Mouse (Mus musculus): ENCODE measurements around the gene Brd7.

The Brd7 gene

DNA sequence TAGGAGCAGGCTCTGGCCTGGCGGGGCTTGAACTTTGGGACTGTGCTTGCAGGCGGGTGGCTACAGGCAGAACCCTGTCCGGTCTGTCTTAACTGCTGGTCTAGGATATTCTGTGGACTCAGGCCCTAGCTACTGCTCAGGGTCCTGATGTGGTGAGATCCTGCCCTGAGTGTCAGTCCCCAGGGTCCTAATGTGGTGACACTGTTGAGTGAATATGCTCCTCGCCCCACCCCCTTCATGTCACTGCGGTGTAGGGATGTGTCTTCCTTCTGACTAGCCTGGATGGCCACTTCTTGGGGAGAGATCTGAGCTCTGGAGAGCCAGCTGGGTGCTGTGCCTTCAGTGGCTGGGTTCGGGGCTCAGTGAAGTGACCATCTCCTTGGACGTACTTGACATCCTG, 52.1 kb downstream of the Brd7 start:
- no peak for DNase-seq (ENCODE audit: low read depth)

- no peak for DNase-seq (ENCODE audit: low read depth)
These were observed 52.6 kb downstream of the Brd7 start for GRCm38 (mm10) chr8:88309274-88309873.

- no peak for DNase-seq (ENCODE audit: low read depth)
These were observed 54.3 kb downstream of the Brd7 start for GRCm38 (mm10) chr8:88307736-88308135.

DNA sequence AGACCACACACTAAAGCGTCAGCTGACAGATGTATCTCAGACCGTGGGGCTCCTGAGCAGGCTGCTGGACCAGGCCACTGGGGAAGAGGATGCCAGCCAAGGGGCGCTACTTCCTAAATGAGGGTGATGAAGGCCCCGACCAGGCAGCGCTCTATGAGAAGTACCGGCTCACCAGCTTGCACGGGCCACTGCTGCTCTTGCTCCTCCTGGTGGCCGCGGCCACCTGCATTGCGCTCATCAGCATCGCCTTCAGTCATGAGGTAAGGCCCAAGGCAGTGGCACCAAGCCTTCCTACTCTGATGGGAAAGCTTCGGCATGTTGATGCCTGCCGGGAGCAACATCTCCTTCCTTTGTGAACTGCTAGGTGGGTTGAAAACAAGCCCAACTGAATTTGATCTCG, 55.5 kb downstream of the Brd7 start:
- DNase-seq (ENCODE audit: low read depth) = no peak

- DNase-seq (ENCODE audit: low read depth) = no peak
These were observed 56.2 kb downstream of the Brd7 start for GRCm38 (mm10) chr8:88305814-88306213.

GRCm38 (mm10) chr8:88301589-88302437, 60.2 kb downstream of the Brd7 start:
- DNase-seq (ENCODE audit: low read depth) = no peak

DNA sequence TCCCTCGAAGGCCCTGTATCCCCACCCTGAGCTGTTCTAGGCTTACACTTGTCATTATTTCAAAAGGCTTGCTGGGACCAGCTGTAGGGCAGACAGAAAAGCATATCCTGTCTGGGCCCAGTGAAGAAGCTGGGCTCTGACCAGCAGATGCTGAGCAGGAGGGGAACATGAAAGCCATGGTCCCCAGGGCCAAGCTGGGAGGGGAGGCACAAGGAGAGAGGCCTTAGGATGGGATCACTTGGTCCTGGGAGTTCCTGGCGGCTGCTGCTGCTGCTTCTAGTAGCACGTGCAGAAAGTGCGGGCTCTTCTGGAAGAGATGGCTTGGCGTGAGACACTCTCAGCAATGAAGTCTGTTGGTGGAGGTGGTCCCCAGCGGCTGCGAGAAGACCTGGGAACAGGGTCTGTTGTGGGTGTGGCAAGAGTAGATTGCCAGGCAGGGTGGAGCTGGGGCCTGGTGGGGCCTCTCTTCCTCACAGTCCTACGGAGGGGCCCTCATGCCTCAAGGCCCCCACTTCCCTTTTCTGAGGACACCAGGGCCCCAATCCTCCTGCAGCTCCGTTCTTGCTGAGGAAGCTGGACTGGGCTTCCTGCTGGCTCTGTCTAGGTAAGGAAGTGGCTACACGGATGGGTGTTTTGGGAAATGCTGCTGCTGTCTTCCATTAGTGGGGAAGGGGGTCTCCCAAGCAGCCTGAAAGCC, 61.9 kb downstream of the Brd7 start:
- DNase-seq (ENCODE audit: low read depth) = no peak

- DNase-seq (ENCODE audit: low read depth) = no peak
These were observed 63.3 kb downstream of the Brd7 start for GRCm38 (mm10) chr8:88298733-88299103.

GRCm38 (mm10) chr8:88297976-88298732, 63.8 kb downstream of the Brd7 start:
- no peak for DNase-seq (ENCODE audit: low read depth)

DNA sequence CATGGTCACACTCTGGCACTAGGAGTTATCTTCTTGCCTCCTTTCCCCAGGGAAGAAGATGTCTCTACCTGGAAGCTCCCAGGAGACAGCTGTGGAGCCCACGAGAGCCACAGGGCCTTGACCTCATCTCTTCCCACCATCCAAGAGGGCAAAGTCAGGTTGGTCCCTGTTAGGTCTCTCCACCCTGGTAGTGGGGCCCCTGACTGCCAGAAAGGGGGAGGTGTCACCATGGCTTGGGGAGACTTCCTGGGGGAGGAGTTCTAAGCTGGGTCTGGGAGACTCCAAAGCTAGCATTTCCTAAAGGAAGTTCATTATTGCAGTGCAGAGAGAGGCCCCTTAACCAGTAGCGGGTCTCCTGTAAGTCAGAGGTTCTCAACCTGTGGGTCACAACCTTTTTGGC, 67.0 kb downstream of the Brd7 start:
- no peak for DNase-seq (ENCODE audit: low read depth)

GRCm38 (mm10) chr8:88293590-88294356, 68.2 kb downstream of the Brd7 start:
- DNase-seq (ENCODE audit: low read depth) = no peak

DNA sequence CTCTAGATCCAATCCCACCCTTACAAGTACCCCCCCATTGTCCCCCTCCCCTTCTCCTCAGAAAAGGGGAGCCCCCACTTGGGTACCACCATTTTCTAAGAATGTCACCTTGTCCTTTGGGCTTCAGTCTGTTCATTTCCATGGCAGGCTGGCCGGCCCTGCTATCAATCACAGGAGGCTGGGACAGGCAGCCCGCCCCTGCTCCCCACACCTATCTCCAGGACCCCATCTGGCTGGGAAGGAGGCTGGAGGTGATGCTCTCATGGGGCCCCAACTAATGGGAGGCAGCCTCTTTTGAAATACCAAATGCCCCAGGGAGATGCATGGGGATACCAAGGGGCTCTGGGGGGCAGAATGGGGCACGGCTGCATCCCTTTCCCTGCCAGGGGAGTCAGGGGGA, 69.1 kb downstream of the Brd7 start:
- DNase-seq (ENCODE audit: low read depth) = no peak

- no peak for DNase-seq (ENCODE audit: low read depth)
These were observed 70.7 kb downstream of the Brd7 start for GRCm38 (mm10) chr8:88291305-88291690.

DNA sequence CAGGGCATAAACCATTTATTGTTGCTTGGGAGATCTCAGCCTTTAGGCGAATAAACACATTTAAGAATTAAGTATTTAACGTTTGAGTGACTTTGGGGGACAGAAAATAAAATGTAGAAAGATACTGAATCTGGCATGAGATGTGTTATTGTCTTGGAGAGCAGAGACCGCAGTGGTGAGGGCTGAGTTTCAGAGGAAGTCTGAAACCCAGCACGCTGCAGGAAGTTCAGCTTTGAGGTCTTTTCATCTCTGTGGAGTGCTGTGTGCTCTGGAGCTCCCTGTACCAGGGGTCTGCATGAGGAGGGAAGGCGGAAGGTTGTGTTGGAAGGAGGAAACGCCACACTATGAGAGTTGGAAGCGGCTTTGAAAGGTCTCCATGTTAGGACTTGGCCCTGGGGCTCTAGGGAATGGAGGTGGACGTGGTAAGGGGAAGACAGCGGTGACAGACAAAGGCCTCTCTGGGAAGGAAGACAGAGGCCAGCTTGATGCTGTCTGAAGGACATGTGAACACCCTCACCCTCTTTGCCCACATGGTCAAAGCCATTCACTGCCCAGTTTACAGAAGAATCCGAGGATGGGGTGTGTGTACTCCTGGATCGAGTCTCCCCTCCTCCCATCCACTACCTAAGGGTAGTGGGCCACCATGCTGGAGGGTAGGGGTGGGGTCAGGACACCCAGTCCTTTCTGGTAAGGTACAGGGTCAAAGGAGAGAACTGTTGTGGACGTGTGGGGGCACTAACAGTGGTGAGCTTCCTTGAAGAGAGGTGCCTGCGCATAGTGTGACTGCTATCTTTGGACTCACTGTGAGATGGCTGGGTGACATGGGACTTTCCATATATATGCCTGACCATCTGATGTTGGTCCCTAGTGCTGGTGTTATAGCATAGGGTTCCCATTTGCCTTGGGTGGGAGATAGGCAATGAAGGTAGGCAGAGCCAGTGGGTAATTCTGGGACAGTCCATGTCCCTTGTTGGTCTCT, 71.4 kb downstream of the Brd7 start:
- no peak for DNase-seq (ENCODE audit: low read depth)

DNA sequence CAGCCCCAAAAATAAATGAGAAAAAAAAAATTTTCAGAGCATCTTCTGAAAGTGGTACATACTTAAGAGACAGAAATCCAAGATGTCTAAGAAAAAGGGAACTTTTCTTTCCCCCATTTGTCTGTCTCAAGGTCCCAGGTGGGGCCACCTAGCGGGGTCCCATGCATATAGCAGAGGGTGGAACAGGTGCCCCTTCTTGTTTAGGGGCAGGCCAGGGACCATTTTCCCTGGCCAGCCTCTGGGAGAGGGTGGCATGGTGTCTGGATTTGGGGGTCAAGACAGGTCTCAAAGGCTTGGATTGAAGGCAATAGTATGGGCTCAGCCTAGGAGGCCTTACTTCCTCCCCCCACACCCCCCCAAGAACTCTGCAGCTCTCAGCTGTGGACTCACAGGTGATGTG, 72.1 kb downstream of the Brd7 start:
- no peak for DNase-seq (ENCODE audit: low read depth)

DNA sequence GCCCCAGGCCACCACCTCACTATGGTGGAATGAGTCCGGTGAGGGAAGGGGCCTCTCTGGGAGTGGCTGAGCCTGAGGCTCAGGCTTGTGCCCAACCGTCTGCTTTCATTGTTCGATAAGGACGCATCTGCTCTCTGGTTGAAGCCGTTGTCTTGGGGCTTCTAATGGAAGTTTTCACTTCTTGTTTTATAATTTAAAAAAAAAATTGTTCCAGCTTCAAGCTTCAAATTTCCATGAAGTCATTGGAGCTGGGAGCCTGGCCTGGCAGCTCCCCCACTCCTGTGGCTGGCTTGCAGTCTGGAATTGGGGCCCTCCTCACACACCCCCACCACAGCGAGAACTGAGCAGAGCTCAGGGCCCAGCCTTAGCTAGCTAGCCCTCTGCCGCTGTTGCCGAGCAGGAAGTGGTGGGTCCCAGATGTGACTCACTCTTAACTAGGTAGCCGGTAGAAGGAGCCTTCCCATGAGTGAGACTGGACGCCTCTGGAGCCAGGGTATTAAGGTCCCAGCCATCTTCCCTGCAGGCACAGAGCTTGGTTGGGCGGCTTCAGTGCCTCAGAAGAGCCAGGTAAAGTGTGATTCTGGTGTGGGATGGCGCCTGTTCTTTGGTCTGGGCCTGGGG, 73.3 kb downstream of the Brd7 start:
- peak; percentile 63 for DNase-seq (ENCODE audit: low read depth)

DNA sequence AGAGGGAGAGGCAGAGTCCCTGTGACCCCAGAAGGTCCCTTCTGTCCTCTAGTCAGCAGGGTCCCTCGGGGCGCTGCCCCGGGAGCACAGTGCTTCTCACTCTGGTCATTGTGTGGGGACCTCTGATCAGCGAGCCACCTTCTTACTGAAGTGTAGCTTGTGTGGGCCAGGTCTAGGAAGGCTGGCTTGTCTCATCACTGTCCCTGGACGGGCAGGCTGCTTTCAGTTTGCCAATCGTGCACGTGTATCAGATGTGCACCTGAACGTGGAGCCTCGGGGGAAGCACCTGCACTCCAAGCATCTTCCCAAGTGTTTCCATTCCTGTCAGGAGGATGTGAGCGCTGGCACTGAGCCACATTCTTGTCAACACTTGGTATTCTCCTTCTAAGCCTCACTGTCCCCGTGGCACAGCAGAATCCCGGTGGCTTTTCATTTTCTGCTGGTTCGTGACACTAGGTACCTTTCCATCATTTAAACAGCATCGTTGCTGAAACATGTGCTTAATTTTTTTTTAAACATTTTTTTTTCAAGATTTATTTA, 75.5 kb downstream of the Brd7 start:
- DNase-seq (ENCODE audit: low read depth) = no peak

DNA sequence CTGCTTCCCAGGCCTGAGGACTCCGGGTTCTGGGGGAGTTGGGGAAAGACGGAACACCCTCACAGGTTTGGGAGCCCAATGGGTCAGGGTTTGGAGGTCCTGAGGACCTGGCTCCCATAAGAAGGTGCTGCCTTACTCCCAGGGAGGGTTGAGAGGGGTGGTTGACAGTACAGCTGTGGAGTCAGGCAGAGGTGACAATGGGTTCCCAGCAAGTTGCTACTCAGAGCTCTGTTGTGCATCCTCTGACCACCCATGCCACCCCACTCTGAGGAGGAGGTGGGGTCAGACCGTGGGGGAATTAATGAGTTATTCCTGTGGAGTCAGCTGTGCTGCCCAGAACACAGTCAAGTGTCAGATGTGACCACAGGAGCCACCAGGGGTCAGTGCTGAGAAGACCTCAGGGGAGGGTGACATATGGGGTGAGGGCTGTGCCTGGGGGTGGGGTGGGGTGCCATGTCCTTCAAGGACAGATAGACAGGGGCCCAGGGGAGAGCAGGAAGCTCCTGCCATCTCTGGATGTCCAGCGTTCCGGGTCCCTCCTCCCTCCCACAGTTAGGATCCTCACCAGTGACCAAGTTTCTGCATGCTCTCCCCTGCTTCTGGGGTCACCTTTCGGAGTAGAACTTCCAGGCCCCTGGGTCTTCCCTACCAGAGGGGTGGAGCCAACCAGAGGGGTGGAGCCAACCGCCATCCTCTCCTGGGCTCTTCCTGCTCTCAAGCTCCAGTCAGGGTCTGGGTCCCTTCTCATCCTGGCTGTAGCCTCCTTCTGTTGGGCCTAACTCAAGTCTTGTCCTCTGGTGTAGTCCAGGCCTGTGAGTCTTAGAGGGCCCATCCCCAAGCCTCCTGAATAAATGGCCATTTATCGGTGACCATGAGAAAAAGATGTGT, 76.3 kb downstream of the Brd7 start:
- DNase-seq (ENCODE audit: low read depth) = no peak

DNA sequence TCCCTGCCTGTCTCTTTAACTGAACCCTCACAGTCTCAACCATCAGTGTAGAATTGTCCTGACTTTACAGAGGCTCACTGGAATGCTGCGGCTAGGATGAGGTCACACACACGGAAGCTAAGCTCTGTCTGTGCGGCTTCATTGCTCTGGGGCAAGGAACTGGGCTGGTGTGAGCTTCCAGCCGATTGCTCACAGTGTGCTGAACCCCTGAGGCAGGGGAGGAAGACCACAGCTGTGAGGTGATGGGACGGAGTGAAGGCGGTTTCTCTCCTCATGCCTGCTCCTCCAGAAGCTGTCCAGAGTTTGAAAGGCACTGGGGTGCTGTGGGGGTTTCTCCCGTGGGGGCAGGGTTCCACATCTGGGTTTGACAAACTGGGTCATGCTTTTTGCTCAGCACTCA, 77.3 kb downstream of the Brd7 start:
- DNase-seq (ENCODE audit: low read depth) = peak; percentile 60
